Mouse (Mus musculus) mesoderm, embryonic 11.5 days (tissue): Measurements from ENCODE around the gene Naga.
A peak's percentile ranks its signal among the peaks of the same experiment; 100 is the strongest.
"Not testable (repeated sequence)": the region's sequence is repeated elsewhere in the genome, so short reads cannot be mapped to it uniquely, and the experiment has no call there.

ENCODE experiments used
- DNase-seq: peaks from one replicate; pipeline ENCODE4 v3.0.0-alpha.2; 2012; ENCODE audit warnings: low read depth, low spot score

Gene Naga

DNA sequence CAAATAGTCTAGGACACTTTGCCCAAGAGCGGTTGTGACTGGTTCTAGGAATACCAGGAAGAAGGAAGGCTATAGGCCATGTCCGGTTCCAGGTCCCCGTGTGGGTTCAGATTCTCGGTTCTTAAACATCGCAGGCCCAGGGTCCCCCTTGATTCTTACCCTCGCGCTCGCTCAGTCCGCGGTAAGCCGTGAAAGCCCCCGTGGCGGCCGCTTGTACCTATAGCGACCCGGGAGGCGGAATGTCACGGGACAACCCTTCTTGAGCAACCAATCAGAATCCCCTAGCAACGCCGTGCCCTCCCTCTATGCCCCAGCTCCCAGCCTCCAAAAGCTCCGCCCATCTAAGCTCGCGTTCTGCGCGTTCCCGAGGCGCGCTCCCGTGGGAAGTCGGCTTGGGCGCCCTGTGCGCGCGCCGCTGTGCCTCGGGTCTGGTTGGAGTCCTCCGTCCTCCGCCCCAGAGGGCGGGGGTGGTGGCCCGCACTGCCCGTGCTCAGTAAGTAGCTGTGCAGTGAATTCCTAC lies at the start of gene Naga, which contains the start of the genes Pheta2 and Smdt1:
Gene Naga (minus strand): TSS at position 333 of the 520 bp plus-strand sequence.
Gene Pheta2 (plus strand): TSS at position 350 of the 520 bp plus-strand sequence.
Gene Smdt1 (plus strand): TSS at position 367 of the 520 bp plus-strand sequence.
- peak; percentile 97 for DNase-seq

DNA sequence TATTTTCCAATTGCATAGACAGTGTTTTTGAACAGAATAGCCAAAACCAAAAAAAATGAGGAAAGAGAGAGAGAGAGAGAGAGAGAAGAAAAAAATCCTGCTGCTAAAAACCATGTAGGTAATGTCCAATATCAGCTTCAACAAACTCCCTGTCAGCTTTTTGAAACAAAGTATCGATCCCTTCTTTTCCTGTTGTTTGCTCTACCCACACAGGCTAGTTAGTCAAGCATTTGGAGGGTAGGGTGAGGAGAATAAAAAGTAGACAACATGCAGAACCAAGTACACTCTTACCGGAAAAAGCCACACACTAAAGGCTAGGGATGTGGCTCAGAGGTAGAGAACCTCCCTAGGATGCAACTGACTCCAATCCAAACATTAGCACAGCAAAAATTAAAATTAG lies 47.0 kb upstream of the Naga start:
- DNase-seq = no peak

DNA sequence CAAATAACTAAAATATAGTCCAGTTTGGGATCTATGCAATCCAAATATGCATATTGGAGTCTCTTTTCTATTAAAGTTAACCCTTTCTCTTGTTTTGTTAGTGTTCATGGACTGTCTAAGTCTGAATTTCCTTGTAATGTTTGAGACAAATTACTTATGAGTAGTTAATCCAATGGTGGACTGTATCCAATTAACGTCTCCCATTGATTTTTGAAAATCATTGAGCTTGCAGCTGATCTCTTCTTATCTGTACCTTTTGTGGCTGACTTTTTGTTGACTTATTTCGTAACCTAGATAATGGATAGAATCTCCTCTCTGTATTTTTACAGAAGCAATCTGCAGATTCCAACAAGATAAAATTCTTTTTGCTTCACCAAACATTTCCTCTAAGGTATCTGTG lies 43.7 kb upstream of the Naga start:
- no peak for DNase-seq

DNA sequence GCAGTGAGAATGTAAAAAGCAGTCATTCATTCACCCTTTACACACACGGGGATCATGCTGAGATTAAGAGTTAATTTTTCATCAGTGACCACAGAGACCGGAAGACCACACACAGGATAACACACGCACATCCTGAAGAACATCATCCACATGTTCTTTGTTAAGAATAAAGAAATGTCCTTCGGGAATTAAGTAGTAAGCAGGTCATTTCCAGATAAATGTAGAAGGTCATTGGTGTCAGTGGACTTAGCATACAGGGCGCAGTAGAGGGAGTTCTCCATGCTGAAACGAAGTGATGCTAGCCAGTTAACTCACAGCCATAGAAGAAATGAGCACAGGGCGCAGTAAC lies 42.0 kb upstream of the Naga start:
- DNase-seq = no peak

DNA sequence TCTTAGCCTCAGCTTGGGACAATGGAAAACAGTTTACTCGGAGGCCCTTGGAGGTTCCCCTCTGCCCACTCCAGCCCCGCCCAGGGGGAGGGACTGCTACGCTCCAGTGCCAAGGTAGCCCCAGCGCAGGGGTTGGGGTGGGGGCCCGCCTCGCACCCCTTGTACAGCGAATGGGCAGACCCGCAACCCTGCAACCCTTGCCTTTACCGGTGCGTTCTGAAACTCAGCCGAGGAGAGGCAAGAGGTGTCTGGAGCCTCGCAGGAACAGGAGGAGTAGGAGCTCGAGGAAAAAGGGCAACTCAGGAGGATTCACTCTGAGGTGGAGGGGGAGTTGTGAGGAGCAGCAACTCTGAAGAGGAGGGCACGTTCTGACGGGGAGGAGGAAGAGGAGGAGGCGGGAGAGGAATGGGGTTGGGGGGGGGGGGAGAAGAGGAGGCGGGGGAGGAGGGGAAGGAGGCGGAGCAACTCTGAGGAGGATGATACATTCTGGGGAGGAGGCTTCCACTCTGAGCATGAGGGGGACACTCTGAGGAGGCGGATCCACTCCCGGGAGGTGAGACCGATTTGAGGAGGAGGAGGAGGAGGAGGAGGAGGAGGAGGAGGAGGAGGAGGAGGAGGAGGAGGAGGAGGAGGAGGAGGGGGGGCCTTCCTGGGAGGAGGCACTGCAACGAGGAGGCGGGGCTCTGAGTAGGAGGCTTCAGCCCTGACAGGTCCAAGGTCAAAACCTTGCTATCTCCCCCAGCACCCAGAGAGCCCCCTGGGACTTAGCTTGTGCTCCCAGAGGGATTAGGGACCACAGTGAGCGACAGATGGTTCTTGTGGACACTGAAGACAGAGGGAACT lies 41.4 kb upstream of the Naga start, which contains the start of gene Cyp2d22:
Gene Cyp2d22 (minus strand): TSS at position 390 of the 843 bp plus-strand sequence.
- peak; percentile 60 for DNase-seq

DNA sequence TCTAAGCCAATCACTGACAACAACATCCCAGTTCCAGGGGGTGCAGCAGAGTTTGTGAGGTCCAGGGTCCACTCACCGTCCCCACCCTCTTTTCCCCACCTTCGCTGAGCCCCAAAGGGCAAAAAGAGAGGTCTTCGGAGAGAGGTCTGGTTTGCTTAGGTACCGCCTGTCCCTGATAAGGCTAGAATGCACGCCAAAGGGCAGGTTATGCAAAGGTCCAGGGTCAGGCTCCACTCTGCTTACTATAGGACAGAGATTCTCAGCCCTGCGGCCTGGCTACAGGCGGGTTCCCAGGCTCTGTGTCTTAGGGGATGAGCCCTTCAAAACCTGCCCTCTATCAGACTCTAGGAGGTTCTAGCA lies 40.8 kb upstream of the Naga start:
- no peak for DNase-seq

DNA sequence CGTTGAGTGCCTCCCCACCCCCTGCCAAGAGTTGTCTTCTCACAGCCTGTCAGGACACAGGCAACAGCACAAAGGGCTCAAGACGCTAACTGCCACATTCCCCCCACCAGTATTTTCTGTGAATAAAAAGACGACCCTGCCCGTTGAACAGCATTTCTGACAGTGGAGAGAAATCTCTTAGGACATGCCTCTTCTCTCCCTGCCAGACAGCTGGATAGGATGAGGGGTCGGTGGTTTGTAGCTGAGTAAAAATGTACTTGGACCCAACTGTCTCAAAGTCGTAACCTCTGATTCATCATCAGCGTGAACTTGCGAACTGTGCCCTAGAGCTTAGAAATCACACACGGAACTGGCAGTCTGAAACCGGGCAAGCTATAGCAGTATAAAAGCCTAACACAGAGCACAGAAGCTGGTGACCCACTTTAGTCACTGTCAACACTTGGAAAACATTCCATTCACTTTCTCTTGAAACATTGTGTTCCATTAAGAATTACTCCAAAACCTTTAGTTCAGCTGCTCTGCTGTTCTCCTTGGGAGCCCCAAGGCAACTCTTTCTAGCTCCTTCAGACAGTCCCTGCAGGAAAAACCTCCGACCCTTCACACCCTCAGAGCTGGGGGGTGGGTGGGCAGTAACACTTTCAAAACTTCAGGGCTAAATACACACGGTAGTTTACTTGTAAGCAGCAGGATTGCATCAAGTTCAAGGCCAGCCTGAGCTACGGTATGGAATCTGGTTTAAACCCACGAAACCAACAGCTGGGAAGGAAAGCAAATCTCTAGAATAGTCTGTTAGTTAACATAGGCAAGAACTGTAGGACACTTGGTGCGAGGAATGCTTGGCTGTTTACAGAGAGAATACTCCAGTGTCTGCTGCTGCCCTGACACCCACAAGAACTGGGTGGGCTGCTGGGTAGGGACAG lies 39.8 kb upstream of the Naga start:
- DNase-seq = no peak

DNA sequence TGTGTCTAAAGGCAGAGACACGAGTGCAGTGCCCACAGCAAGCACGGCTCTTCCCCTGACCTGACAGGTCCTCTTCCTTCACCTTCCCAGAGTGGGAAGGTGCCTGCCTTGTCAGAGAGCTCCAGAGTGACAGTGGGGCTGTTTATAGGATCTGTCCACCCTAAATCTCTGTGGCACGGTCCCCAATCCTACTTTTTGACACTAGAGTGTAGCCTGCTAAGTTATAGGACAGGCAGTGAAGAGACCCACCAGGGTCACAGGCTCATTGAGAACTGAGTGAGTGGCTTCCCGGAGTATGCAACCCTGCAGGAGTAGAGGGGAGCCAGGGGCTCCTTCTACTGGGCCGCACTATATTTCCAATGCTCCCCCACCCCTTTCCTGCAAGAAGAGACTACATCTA lies 39.0 kb upstream of the Naga start:
- DNase-seq = no peak

DNA sequence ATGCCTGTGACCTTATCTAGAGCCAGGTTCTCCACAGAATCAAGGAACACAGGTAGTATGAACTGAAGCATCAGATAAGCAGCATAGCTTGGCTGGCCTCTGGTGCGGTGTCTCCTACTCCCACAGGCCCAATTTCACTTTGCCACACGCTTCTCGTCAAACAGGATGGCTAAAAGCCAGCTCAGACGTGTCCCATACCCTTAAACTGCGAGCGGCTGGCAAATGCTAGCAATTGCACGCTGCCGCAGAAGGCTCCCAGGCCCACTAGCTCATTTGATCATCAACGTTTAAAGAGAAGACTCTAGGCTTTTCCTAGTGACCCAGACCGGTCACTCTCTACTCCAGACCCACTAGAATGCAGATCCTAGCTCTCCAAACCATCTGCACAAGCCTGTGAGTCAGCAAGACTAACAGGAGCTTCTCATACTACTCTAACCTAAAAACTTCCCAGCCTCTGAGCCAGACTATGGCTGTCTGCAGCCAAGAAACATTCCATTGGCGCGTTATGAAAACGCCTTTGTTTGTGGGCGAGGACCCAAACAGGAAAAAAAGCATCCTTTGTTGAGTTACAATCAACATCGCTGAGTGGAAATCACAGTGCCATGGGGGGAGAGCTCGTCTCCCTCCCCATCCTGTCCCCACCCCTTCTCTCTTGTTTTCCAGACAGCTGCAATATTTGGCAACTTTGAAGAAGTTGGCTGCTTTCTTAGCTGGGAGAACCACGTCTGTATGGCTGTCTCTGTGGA lies 37.8 kb upstream of the Naga start:
- DNase-seq = no peak

DNA sequence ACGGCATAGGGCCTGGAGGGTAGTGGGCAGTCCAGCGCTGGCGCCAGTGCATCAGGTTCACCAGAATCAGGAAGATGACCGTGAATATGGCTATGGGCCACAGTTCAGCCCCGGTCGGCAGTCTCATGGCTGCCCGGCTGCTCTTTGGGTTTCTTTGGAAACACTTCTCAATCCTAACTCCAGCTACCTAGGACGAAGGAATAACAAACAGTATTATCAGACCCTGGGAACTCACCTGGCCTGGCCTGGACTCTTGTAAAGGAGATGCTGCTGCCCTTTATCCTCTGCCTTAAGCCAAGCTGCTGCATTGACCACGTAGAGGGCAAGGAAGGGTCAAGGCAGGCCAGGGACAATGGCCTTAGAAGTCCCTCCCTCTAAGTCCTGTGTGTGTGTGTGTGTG lies 37.1 kb upstream of the Naga start:
- DNase-seq = no peak

DNA sequence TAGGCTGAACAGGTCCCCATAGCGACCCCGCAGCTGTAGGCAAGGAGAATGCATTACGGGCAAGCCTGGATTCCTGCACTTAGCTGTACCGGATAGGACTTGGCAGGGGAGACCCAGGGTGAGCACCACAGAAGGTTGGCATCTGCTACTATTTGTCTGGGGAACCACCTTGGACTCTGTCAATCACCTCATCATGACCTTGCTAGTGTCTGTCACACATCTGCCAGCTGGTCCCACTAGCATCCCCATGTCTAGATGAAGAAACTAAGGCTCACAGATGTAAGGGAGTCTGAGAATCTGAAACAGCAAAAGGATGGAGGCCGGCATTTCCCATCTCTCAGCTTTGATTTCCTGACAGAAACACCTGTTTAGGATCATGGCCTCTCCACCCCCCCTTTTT lies 35.7 kb upstream of the Naga start:
- DNase-seq = no peak

DNA sequence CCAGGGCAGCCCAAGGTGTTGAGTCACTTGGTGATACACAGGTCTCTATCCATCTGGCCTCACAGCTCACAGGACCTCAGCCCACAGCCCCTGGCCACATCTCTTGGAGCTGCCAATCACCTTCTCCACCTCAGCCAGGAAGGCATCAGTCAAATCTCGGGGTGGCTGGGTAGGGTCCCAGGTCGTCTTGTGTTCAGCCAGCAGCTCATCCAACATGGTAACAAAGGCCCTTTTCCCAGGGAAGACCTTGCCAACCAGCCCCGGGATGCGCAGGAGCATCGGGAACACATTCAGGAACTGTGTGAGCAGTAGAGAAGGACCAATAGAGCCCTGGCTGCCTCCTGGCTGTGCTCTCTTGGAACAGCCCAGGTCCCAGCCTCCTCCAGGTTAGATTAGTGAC lies 34.3 kb upstream of the Naga start:
- DNase-seq = no peak

DNA sequence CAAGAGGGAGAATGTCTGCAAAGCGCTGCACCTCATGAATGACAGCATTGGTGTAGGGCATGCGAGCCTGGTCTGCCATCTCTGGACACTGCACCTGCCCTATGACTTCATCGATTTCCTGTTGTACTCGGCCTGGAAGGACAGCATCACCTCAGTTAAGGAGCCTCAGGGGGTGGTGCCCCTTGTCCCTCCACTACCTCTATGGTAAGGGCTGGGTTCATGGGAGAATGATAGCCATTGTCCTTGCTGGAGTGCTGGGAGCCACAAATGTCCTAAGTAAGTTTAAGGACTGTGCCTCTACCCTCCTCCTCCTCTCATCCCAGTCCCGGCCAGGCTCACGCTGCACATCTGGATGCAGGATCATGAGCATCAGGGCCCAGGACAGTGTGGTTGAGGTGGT lies 33.7 kb upstream of the Naga start:
- no peak for DNase-seq

DNA sequence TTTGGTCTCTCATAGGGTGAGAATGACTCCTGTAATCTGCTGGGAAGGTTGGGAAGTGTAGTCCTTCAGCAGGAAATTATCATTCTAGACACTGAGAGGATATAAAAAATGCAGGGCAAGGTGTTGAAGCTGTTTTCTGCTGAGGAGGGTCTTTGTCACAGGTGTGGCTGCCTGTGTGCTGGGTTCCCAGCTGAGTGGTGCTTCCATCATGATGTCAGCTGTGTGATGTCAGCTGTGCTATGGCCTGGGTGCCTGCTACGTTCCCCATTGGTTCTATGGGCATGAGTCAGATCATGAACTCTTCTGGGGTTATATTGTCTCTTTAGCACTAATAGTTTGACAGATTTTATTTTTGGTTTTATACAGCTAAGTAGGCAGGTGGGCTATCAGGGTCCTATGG lies 30.1 kb upstream of the Naga start:
- no peak for DNase-seq

DNA sequence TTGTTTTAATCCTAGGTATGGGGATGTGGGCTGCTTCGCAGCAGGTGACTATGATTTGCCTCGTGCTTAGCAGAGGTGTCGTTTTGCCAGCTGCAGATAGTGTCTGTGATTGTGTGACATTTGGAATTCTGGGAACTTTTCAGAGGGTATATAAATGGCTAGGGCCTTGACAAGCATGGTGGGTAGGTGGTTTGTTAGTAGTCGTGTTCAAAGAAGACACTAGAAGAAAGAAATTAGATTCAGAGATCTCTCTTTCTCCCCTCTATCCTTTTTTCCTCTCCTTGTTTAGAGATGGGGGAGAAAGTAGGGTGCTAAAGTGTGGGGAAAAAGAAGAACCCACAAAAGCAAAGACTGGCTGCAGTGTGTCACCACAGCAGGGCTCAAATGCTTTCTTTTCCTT lies 29.4 kb upstream of the Naga start:
- DNase-seq = no peak

DNA sequence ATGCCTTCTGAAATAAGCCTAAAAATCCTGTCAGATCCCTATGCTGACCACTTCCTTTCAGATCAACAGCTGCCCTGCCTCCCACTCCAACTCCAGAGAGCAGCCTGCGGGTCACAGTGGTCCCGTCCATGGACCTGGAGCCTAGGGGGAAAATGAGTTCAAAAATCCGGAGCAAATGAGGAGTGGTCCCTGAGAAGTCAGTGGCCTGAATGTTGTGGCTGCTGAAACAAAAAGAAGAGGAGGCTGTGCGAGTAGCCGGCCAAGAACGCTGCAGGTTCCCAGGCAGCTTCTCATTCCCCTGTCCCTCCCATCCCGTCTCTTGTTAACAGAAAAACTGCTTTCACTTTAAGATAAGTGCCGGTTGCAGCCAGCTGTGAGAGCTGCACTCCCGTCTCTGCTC lies 25.8 kb upstream of the Naga start:
- DNase-seq = not testable (repeated sequence)

DNA sequence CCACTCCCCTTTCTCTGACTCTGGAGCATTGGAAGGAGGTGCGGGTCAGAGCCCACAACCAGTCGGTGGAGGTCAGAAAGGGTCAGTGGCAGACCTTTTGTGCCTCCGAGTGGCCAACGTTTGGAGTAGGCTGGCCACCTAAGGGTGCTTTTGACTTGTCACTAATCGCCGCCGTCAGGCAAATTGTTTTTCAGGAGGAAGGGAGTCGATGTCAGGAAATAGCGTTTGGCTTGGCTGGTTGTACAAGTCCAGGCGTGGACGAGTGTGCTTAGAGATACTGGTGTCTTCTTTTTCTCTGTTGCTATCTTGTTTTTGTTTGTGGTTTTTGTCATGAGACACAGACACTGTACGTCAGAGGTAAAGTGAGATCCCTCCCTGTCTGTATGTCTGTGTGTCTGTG lies 25.1 kb upstream of the Naga start:
- DNase-seq = not testable (repeated sequence)

DNA sequence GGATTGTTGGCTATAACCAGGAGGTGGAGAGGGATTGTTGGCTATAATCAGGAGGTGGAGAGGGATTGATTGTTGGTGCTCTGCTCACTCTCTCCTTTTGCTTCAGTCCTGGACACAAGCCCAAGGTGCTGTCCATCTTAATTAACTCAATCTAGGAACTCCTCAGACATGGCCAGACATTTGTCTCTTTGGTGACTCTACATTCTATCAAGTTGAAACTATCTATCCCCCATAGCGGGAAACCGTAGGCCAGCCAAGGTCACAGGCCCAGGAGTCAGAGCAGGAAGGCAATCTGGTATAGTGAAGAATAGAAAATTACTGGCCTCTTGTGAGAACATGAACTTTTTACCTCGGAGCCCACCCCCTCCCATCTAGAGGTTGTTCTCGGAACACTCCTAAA lies 23.5 kb upstream of the Naga start:
- DNase-seq = no peak

DNA sequence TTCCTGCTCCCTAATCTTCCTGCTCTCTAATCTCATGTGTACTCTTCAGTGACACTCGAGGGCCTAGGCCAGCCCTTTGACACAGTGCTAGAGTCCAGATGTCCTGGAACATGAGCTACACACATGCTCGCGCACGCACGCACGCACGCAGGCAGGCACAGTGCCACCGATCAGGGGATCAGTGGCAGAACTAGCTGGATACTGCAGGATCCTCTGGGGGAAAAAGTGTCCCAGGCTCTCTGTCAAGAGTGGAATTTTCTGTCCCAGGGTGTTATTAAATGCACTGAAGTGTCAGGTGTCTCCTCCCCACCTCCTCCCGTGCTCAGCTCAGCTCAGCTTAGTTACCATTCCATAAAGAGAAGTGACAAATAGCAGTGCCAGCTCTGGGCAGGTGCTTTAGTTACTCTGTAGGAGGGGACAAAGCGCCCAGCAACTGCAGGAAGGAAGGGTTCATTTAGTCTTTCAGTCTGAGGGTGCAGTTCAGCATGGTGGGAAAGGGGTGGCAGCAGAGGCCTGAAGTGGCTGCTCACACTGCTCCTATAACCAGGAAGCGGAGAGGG lies 22.8 kb upstream of the Naga start:
- DNase-seq = no peak

DNA sequence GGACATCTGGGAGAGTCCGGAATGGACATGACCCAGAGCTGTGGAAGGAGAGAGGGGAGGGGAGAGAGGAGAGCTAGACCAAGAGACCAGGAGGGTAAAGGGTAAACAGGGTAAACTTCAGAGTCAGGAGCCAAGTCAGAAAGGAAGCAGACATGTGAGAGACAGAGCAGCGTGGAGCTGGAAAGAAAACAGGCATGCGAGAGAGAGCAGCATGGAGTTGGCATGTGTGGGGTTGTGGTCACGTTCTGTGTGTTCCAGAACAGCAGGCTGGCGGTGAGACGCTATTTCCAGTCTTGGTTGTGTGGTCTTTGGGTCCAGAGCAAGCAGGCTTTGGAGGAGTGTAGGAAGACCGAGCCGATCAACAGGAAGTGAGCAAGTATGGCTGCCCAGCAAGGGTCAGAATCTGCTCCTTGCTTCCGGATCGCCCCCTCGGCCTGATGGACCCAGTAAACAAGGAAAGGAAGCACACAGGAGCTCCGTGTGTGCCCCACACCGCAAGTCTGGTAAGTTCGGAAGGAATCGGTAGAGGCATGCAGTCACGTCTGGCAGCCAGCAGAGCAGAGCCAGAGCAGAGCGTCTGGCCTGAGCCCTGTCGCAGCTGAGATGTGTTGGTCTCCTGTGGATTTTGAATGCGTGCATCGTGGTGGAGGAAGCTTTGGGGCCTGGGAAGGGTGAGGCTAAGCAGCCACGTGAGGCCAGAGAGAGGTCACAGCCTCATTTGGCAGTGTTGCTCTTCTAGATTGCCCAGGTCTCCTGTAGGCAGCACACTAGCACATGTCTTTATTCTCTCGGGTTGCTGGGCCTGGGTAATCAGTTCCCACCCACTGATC lies 19.9 kb upstream of the Naga start:
- DNase-seq = no peak
